Mouse (Mus musculus) MEL (cell line): ENCODE data around the gene Gng7. TPM values are rescaled to one million over a fixed set of nuclear protein-coding genes. Genes with fewer than 3 reads are reported as not detected.

Experiments
- DNase-seq: peaks from one replicate; pipeline ENCODE4 v3.0.0; 2011; ENCODE audit warnings: low read depth, low spot score
- H3K27ac ChIP-seq: 2 replicates; pipeline ENCODE4 v1.5.1; 2012; ENCODE audit warnings: low read depth, mild to moderate bottlenecking, control low read depth, low read length, moderate library complexity; ENCODE audit not compliant: control insufficient read depth
- H3K27me3 ChIP-seq, 2 experiments: fragments of 150-350 bp in 1 of 2; sonication (generic) in 1 of 2; 2 replicates each; pipeline ENCODE4 v1.6.1; 2012; ENCODE audit warnings: low read length in 2 of 2, mild to moderate bottlenecking in 2 of 2, improper control_type of control experiment in 1 of 2, moderate library complexity in 1 of 2; ENCODE audit not compliant: insufficient read depth in 2 of 2, control insufficient read depth in 1 of 2
- H3K36me3 ChIP-seq, 2 experiments: 2 replicates each; pipeline ENCODE4 v1.6.1; 2012 to 2014; ENCODE audit warnings: low read length in 2 of 2, improper control_type of control experiment in 1 of 2, inconsistent platforms in 1 of 2, mild to moderate bottlenecking in 1 of 2; ENCODE audit not compliant: insufficient read depth in 2 of 2, control insufficient read depth in 1 of 2
- H3K4me1 ChIP-seq, 2 experiments: fragments of 150-350 bp in 1 of 2; sonication (generic) in 1 of 2; 2 replicates each; pipeline ENCODE4 v1.6.1; 2012; ENCODE audit warnings: low read length in 2 of 2, improper control_type of control experiment in 1 of 2, mild to moderate bottlenecking in 1 of 2; ENCODE audit not compliant: insufficient read depth in 2 of 2, control insufficient read depth in 1 of 2
- H3K4me3 ChIP-seq, 2 experiments: fragments of 150-350 bp in 1 of 2; sonication (generic) in 1 of 2; 2 replicates each; pipeline ENCODE4 v1.5.1; 2012; ENCODE audit warnings: low read depth in 2 of 2, low read length in 2 of 2, mild to moderate bottlenecking in 2 of 2, moderate library complexity in 2 of 2, control low read depth in 1 of 2, improper control_type of control experiment in 1 of 2; ENCODE audit not compliant: control insufficient read depth in 1 of 2, insufficient read depth in 1 of 2
- H3K79me2 ChIP-seq: 2 replicates; pipeline ENCODE4 v1.6.1; 2012; ENCODE audit warnings: mild to moderate bottlenecking, low read length, moderate library complexity; ENCODE audit not compliant: control insufficient read depth, poor library complexity, insufficient read depth
- H3K9ac ChIP-seq: 2 replicates; pipeline ENCODE4 v1.6.1; 2012; ENCODE audit warnings: low read depth, mild to moderate bottlenecking, control low read depth, low read length, moderate library complexity; ENCODE audit not compliant: control insufficient read depth, poor library complexity, severe bottlenecking
- H3K9me3 ChIP-seq: fragments of 150-350 bp; sonication (generic); replicated peaks from 2 replicates; pipeline ENCODE4 v1.6.1; 2012; ENCODE audit warnings: mild to moderate bottlenecking, low read length, improper control_type of control experiment, moderate library complexity; ENCODE audit not compliant: insufficient read depth
- BHLHE40 ChIP-seq: IDR thresholded peaks from 2 replicates; pipeline ENCODE4 v1.6.1; 2012; ENCODE audit warnings: low read depth, mild to moderate bottlenecking, inconsistent platforms, low read length, improper control_type of control experiment, borderline replicate concordance
- CHD2 ChIP-seq: IDR thresholded peaks from 2 replicates; pipeline ENCODE4 v1.6.1; 2011; ENCODE audit warnings: low read length, improper control_type of control experiment
- CTCF ChIP-seq, 3 experiments: IDR thresholded peaks in 2 of 3; conservative IDR thresholded peaks in 1 of 3; 2 replicates each; pipeline ENCODE4 v1.5.1; 2011 to 2012; ENCODE audit warnings: low read length in 3 of 3, low read depth in 2 of 3, mild to moderate bottlenecking in 2 of 3, improper control_type of control experiment in 1 of 3, inconsistent platforms in 1 of 3, mixed read lengths in 1 of 3, moderate library complexity in 1 of 3; ENCODE audit not compliant: control insufficient read depth in 1 of 3, insufficient read depth in 1 of 3, poor library complexity in 1 of 3, severe bottlenecking in 1 of 3
- ELF1 ChIP-seq: IDR thresholded peaks from 2 replicates; pipeline ENCODE4 v1.6.1; 2014; ENCODE audit warnings: low read depth, mild to moderate bottlenecking, inconsistent platforms, low read length, improper control_type of control experiment, moderate library complexity
- GATA1 ChIP-seq: IDR thresholded peaks from 2 replicates; pipeline ENCODE4 v1.6.1; 2011; ENCODE audit warnings: low read depth, low read length, improper control_type of control experiment
- HCFC1 ChIP-seq: IDR thresholded peaks from 2 replicates; pipeline ENCODE4 v1.6.1; 2012; ENCODE audit warnings: low read depth, mild to moderate bottlenecking, inconsistent platforms, low read length, improper control_type of control experiment, moderate library complexity
- JUND ChIP-seq: IDR thresholded peaks from 2 replicates; pipeline ENCODE4 v1.6.1; 2011; ENCODE audit warnings: low read depth, mild to moderate bottlenecking, improper control_type of control experiment, low read length
- MAFK ChIP-seq: IDR thresholded peaks from 2 replicates; pipeline ENCODE4 v1.6.1; 2011; ENCODE audit warnings: low read depth, mild to moderate bottlenecking, low read length, improper control_type of control experiment, borderline replicate concordance
- MAX ChIP-seq: IDR thresholded peaks from 2 replicates; pipeline ENCODE4 v1.6.1; 2011; ENCODE audit warnings: low read length, improper control_type of control experiment
- MAZ ChIP-seq: IDR thresholded peaks from 2 replicates; pipeline ENCODE4 v1.6.1; 2012; ENCODE audit warnings: low read depth, mild to moderate bottlenecking, inconsistent platforms, low read length, improper control_type of control experiment
- MEF2A ChIP-seq: IDR thresholded peaks from 2 replicates; pipeline ENCODE4 v1.6.1; 2014; ENCODE audit warnings: low read depth, mild to moderate bottlenecking, inconsistent platforms, low read length, improper control_type of control experiment; ENCODE audit not compliant: poor library complexity, insufficient replicate concordance, severe bottlenecking; ENCODE audit errors: extremely low read depth
- MXI1 ChIP-seq: IDR thresholded peaks from 2 replicates; pipeline ENCODE4 v1.6.1; 2011; ENCODE audit warnings: mild to moderate bottlenecking, low read depth, low read length, improper control_type of control experiment
- MYC ChIP-seq: IDR thresholded peaks from 2 replicates; pipeline ENCODE4 v1.6.1; 2011; ENCODE audit warnings: low read depth, mild to moderate bottlenecking, low read length, improper control_type of control experiment, moderate library complexity
- NRF1 ChIP-seq: IDR thresholded peaks from 2 replicates; pipeline ENCODE4 v1.6.1; 2014; ENCODE audit warnings: low read depth, mild to moderate bottlenecking, inconsistent platforms, low read length, improper control_type of control experiment, moderate library complexity; ENCODE audit not compliant: poor library complexity, insufficient read depth, severe bottlenecking
- RAD21 ChIP-seq: IDR thresholded peaks from 2 replicates; pipeline ENCODE4 v1.6.1; 2011; ENCODE audit warnings: mild to moderate bottlenecking, low read depth, low read length, improper control_type of control experiment
- RCOR1 ChIP-seq: IDR thresholded peaks from 2 replicates; pipeline ENCODE4 v1.6.1; 2012; ENCODE audit warnings: low read depth, mild to moderate bottlenecking, inconsistent platforms, low read length, improper control_type of control experiment
- SMC3 ChIP-seq: IDR thresholded peaks from 2 replicates; pipeline ENCODE4 v1.6.1; 2011; ENCODE audit warnings: low read depth, low read length, improper control_type of control experiment
- USF1 ChIP-seq: IDR thresholded peaks from 2 replicates; pipeline ENCODE4 v1.6.1; 2014; ENCODE audit warnings: low read depth, mild to moderate bottlenecking, inconsistent platforms, low read length, improper control_type of control experiment, moderate library complexity
- ZC3H11A ChIP-seq: IDR thresholded peaks from 2 replicates; pipeline ENCODE4 v1.6.1; 2012; ENCODE audit warnings: low read depth, mild to moderate bottlenecking, inconsistent platforms, low read length, improper control_type of control experiment
- ZKSCAN1 ChIP-seq: IDR thresholded peaks from 2 replicates; pipeline ENCODE4 v1.6.1; 2012; ENCODE audit warnings: low read depth, mild to moderate bottlenecking, inconsistent platforms, low read length, improper control_type of control experiment, moderate library complexity
- ZMIZ1 ChIP-seq: IDR thresholded peaks from 2 replicates; pipeline ENCODE4 v1.6.1; 2012; ENCODE audit warnings: low read depth, mild to moderate bottlenecking, inconsistent platforms, low read length, improper control_type of control experiment, moderate library complexity
- ZNF384 ChIP-seq: IDR thresholded peaks from 2 replicates; pipeline ENCODE4 v1.6.1; 2012; ENCODE audit warnings: low read depth, mild to moderate bottlenecking, inconsistent platforms, low read length, improper control_type of control experiment
- polyA plus RNA-seq, 2 experiments: library from polyadenylated mRNA; stranded (reverse) in 1 of 2; unstranded in 1 of 2; fragments of >175 nt in 1 of 2; fragments of >200 nt in 1 of 2; gene quantifications; 2 replicates each; pipeline versions ENCODE4 v1.2.1 to v1.2.4; 2012; ENCODE audit warnings: low replicate concordance in 2 of 2, low read depth in 1 of 2; ENCODE audit not compliant: insufficient read length in 2 of 2, insufficient read depth in 1 of 2, missing spikeins in 1 of 2
- total RNA-seq: library from RNA; depleted of rRNA; stranded (reverse); fragments of 300-350 nt; gene quantifications from 2 replicates; pipeline ENCODE4 v1.2.3, GENCODE M21; 2012

Gng7 gene
- total and polyA plus RNA-seq, 3 experiments: 1.3 to 6.2 TPM; not detected in 1

DNA sequence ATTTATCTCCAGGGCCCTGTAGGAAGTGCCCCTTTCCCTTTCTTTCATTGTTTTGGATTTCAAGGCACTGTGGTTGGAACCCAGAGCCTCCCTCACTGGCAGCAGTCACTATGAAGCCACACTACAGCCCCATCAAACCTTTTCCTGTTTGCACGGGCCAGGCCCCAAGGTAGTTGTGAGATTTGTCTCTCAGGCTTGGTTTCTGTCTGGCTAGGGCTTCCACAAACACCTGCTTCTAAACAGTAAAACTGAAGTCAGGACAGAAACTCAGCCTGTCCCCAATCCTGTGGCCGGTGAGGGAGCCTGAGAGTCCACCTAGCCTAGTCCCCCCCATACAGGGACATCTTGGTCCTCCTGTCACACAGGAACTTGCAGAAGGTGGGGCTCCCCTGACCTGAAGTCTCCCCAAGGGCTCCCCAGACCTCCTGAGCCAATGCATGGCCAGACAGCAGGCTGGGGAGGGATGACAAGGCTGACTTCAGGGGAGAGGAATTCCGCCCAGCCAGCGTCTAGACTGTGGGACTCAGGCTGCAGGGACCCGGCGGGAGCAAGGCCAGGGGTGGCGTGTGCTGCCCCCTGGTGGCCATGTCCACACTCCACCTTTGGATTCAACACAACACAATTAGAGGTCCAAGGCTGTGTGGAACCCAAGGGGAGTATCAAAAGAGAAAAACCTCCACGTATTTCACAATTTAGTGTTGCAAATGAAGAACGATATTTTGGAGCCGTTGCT, 26.9 kb downstream of the Gng7 start:
- peak; percentile 81 for DNase-seq
- H3K9ac ChIP-seq: no peak overlapping the region
- H3K79me2 ChIP-seq: no peaks in the 10 kb centered on the region
- H3K36me3 ChIP-seq: no peaks in the 10 kb centered on the region
- no peaks in the 10 kb centered on the region for H3K27me3 ChIP-seq
- peak; percentile 75 for TF ChIP-seq ZNF384
- no peak for TF ChIP-seq MAX
- TF ChIP-seq MXI1: no peak
- TF ChIP-seq SMC3: peak; percentile 99
- no peak for TF ChIP-seq ZKSCAN1
- TF ChIP-seq MAFK: no peak
- peak; percentile 86 to 98 (median 97) for TF ChIP-seq CTCF (IDR thresholded peaks at IDR 0.05 in 2 of 3, conservative IDR thresholded peaks at IDR 0.05 in 1 of 3; ENCODE audit: control insufficient read depth in 1 of 3, insufficient read depth in 1 of 3, low read depth in 2 of 3, low read length in 3 of 3, poor library complexity in 1 of 3, severe bottlenecking in 1 of 3)
- peak; percentile 89 for TF ChIP-seq RAD21
- peak; percentile 94 for TF ChIP-seq ZC3H11A
- TF ChIP-seq, all 39 proteins: peak for 5
- no peak overlapping the region for H3K27ac ChIP-seq
- no peak overlapping the region for H3K4me3 ChIP-seq
- H3K4me1 ChIP-seq: no peaks in the 10 kb centered on the region
- no peaks in the 10 kb centered on the region for H3K9me3 ChIP-seq

DNA sequence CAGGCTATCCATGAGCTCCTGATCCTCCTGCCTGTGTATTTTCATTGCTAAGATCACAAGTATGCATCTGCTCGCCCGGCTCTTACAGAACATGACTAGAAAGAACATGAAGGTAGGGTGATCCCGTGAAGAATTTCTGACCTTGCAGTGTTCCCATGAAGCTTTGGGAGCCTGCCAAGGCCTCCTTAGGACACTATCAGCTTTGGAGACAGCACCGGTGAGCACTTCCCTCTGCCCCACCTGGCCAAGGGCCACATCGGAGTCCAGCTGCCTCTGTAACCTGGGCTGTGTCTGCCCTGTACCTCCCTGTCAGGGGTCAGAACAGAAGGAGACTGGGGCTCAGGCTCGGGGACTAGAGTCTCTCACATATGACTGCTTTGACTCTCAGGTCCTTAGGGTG, 28.0 kb downstream of the Gng7 start:
- Histone ChIP-seq H3K9me3 (no peaks in the 10 kb centered on the region), H3K27me3 (no peaks in the 10 kb centered on the region), H3K4me3 (no peak overlapping the region)
- DNase-seq: no peak
- TF ChIP-seq RCOR1 (no peak), MAZ (no peak), CHD2 (no peak), MYC (no peak), ZMIZ1 (no peak), BHLHE40 (no peak), ZC3H11A (no peak), NRF1 (no peak), GATA1 (no peak), ELF1 (no peak), JUND (no peak), USF1 (no peak), HCFC1 (no peak), MEF2A (no peak), ZNF384 (no peak)
- TF ChIP-seq, all 39 proteins: peak for 0
- no peaks in the 10 kb centered on the region for H3K4me1 ChIP-seq
- H3K79me2 ChIP-seq: no peaks in the 10 kb centered on the region
- no peaks in the 10 kb centered on the region for H3K36me3 ChIP-seq
- H3K9ac ChIP-seq: no peak overlapping the region
- no peak overlapping the region for H3K27ac ChIP-seq
